Comparison of ENCODE assay signal across 1 mouse cellular context in genomic region chr11:93987625-93988327, GRCm38 (mm10).
TF ChIP-seq lines count a peak whose summit lies in the region.

No protein-coding gene starts in this region.

TF ChIP-seq in myocyte, 11 proteins besides CTCF, POLR2A, EP300 and RAD21 (continued from another document):
- TF ChIP-seq MYOD1 (IDR thresholded peaks at IDR 0.05; ENCODE audit: control insufficient read depth in 1 of 3, insufficient read length in 2 of 3, low read depth in 2 of 3) (no peak), MAX (IDR thresholded peaks at IDR 0.05; ENCODE audit: low read depth) (no peak), REST (IDR thresholded peaks at IDR 0.05; ENCODE audit: insufficient read depth, insufficient read length) (no peak)
TF ChIP-seq in myocyte: peak in this region for 0.
